Mouse (Mus musculus) v-Abl transformed pro-B cells (cell line): ENCODE data around the gene Spns1.

Experiments used
- in situ Hi-C, 2 experiments: fragments of 400-800 bp; cut with MboI; formaldehyde crosslinking; loops; one replicate each; pipeline ENCODE4 v1.15.1; 2025; ENCODE audit not compliant: unreplicated experiment in 2 of 2

Spns1 gene

GRCm38 (mm10) chr7:126374526-126374925, 2.7 kb downstream of the Spns1 start:
- in situ Hi-C loops: no loop called here

GRCm38 (mm10) chr7:126373007-126373406, 4.2 kb downstream of the Spns1 start:
- in situ Hi-C loops: no loop called here

GRCm38 (mm10) chr7:126369393-126369792, 7.9 kb downstream of the Spns1 start, which contains the start of gene Lat:
Lat (minus strand) TSS chr7:126369570.
- in situ Hi-C loops: no loop called here

- in situ Hi-C loops: no loop called here
Measured at GRCm38 (mm10) chr7:126368367-126368766, 8.9 kb downstream of the Spns1 start.

- in situ Hi-C loops: no loop called here
Measured at GRCm38 (mm10) chr7:126367636-126368035, 9.6 kb downstream of the Spns1 start.

- in situ Hi-C loops: no loop called here
Measured at GRCm38 (mm10) chr7:126363038-126363437, 14.2 kb downstream of the Spns1 start.

- in situ Hi-C loops: no loop called here
Measured at GRCm38 (mm10) chr7:126359049-126359448, 18.2 kb downstream of the Spns1 start.

GRCm38 (mm10) chr7:126358413-126358812, 18.8 kb downstream of the Spns1 start:
- in situ Hi-C loops: no loop called here

GRCm38 (mm10) chr7:126357838-126358237, 19.4 kb downstream of the Spns1 start:
- in situ Hi-C loops: no loop called here

- in situ Hi-C loops: no loop called here
Measured at GRCm38 (mm10) chr7:126356793-126357591, 20.3 kb downstream of the Spns1 start.

- in situ Hi-C loops: no loop called here
Measured at GRCm38 (mm10) chr7:126355847-126356597, 21.2 kb downstream of the Spns1 start.

GRCm38 (mm10) chr7:126354738-126355614, 22.3 kb downstream of the Spns1 start:
- in situ Hi-C loops: no loop called here

- in situ Hi-C loops: no loop called here
Measured at GRCm38 (mm10) chr7:126353994-126354365, 23.3 kb downstream of the Spns1 start.

- in situ Hi-C loops: no loop called here
Measured at GRCm38 (mm10) chr7:126353251-126353993, 23.8 kb downstream of the Spns1 start.

- in situ Hi-C loops: no loop called here
Measured at GRCm38 (mm10) chr7:126351419-126351951, 25.8 kb downstream of the Spns1 start.

GRCm38 (mm10) chr7:126350748-126351418, 26.4 kb downstream of the Spns1 start:
- in situ Hi-C loops: no loop called here

- in situ Hi-C loops: no loop called here
Measured at GRCm38 (mm10) chr7:126348293-126348692, 29.0 kb downstream of the Spns1 start.

GRCm38 (mm10) chr7:126347098-126347497, 30.2 kb downstream of the Spns1 start:
- in situ Hi-C loops: no loop called here

GRCm38 (mm10) chr7:126345969-126346368, 31.3 kb downstream of the Spns1 start:
- in situ Hi-C loops: no loop called here
